Mouse (Mus musculus): ENCODE data around the gene Gm44579. TPM values are rescaled to one million over a fixed set of nuclear protein-coding genes. Genes with fewer than 3 reads are reported as not detected.

The Gm44579 gene
- polyA plus RNA-seq, 1 experiment from 2014 or later = not detected

GRCm38 (mm10) chr15:98166963-98167644, 53.7 kb downstream of the Gm44579 start, which contains the start of gene Ccdc184:
Gene Ccdc184, plus strand, starts transcription at chr15:98167158.
- peak within 1 kb of the TSS; percentile 86 for H3K4me2 ChIP-seq
- peaks cover 41% of the 10 kb centered on the region for H3K27me3 ChIP-seq
- H3K4me3 ChIP-seq = peak within 1 kb of the TSS; percentile 57
- ATAC-seq = peak; percentile 77
- peak within 1 kb of the TSS; percentile 95 for H3K27ac ChIP-seq
- no peaks in the 10 kb centered on the region for H3K36me3 ChIP-seq (ENCODE audit: poor library complexity, severe bottlenecking)
- H3K9ac ChIP-seq = peak within 1 kb of the TSS; percentile 70
- 1% methylated on average over 17 of the region's 18 CpGs for WGBS
- H3K9me3 ChIP-seq (replicated peaks) = no peaks in the 10 kb centered on the region
- peaks cover 37% of the 10 kb centered on the region for H3K4me1 ChIP-seq

DNA sequence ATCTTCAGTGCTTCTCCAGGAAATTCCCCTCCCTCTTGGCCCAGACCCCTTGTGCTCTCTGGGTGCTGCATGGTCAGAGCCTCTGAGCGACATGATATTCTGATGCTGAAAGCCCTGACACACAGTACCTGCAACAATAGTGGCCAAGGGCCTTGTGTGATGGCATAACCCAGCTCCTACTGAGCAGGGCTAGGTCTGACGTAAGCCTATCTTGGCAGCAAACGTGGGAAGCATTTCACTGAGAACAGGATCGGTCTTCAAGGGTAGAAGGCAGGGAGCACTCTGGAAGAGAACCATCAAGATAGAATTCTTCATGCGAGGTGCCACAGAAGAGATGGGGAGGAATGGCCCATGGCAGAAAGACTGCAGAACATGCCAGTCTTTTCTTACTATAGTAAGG, 55.3 kb downstream of the Gm44579 start, which contains the start of gene Asb8:
Gene Asb8, minus strand, starts transcription at position 101 of the 400 bp plus-strand sequence.
- Histone ChIP-seq H3K9ac (no peak within 1 kb of the TSS), H3K36me3 (ENCODE audit: poor library complexity, severe bottlenecking) (no peaks in the 10 kb centered on the region), H3K4me3 (0 out of 2 replicates have a peak within 1 kb of the TSS, but pooled peaks have one; percentile 57), H3K9me3 (replicated peaks) (no peaks in the 10 kb centered on the region), H3K27ac (no peak within 1 kb of the TSS), H3K4me2 (peak within 1 kb of the TSS; percentile 86; the same call in 1 of the 2 replicates), H3K27me3 (peaks cover 31% of the 10 kb centered on the region), H3K4me1 (peaks cover 37% of the 10 kb centered on the region)
- 83% methylated on average over 5 of the region's 5 CpGs for WGBS
- no peak for ATAC-seq

DNA sequence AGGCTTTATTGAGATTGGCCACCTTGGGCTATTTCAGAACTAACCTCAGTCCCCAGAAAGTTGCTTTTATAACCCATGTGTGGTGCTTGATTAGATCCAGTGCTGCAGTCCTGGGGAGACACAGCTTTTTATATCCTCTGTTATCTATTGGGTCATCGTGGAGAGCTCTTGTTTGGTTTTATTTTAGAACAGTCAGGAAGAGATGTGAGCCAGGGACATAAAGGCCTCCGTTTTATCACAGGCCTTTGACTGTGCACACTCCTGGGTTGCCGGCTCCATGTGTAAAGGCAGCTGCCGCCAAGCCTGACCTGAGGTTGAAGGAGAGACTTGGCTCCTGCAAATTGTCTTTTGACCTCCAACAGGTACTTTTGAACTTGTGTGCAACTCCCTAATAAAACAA, 58.2 kb downstream of the Gm44579 start:
- H3K9ac ChIP-seq = no peak overlapping the region
- whole genome bisulfite sequencing = 77% methylated on average over 4 of the region's 4 CpGs
- H3K27ac ChIP-seq = no peak overlapping the region
- no peaks in the 10 kb centered on the region for H3K9me3 ChIP-seq (replicated peaks)
- 0 out of 2 replicates have a peak, but pooled peaks cover 2% of the 10 kb centered on the region for H3K27me3 ChIP-seq
- no peak for ATAC-seq
- H3K4me1 ChIP-seq = peaks cover 9% of the 10 kb centered on the region
- no peak overlapping the region for H3K4me3 ChIP-seq
- no peak overlapping the region for H3K4me2 ChIP-seq
- H3K36me3 ChIP-seq (ENCODE audit: poor library complexity, severe bottlenecking) = no peaks in the 10 kb centered on the region

GRCm38 (mm10) chr15:98161026-98161805, 59.6 kb downstream of the Gm44579 start:
- H3K9ac ChIP-seq = no peak overlapping the region
- H3K4me1 ChIP-seq = peaks cover under 1% of the 10 kb centered on the region; the same call in 1 of the 2 replicates
- no peak overlapping the region for H3K27ac ChIP-seq
- H3K4me2 ChIP-seq = no peak overlapping the region
- H3K27me3 ChIP-seq = 0 out of 2 replicates have a peak, but pooled peaks cover 2% of the 10 kb centered on the region
- 49% methylated on average over 19 of the region's 19 CpGs for whole genome bisulfite sequencing
- ATAC-seq = no peak
- no peak overlapping the region for H3K4me3 ChIP-seq
- H3K9me3 ChIP-seq (replicated peaks) = no peaks in the 10 kb centered on the region
- H3K36me3 ChIP-seq (ENCODE audit: poor library complexity, severe bottlenecking) = no peaks in the 10 kb centered on the region

- Histone ChIP-seq H3K9ac (no peak overlapping the region), H3K9me3 (replicated peaks) (no peaks in the 10 kb centered on the region), H3K4me1 (no peaks in the 10 kb centered on the region), H3K36me3 (ENCODE audit: poor library complexity, severe bottlenecking) (no peaks in the 10 kb centered on the region), H3K4me3 (no peak overlapping the region), H3K27me3 (no peaks in the 10 kb centered on the region), H3K4me2 (no peak overlapping the region), H3K27ac (no peak overlapping the region)
- ATAC-seq = no peak
- WGBS = 92% methylated on average over 1 of the region's 1 CpGs
These were observed 63.5 kb downstream of the Gm44579 start for GRCm38 (mm10) chr15:98157253-98157652.

GRCm38 (mm10) chr15:98155944-98156343, 64.8 kb downstream of the Gm44579 start:
- Histone ChIP-seq H3K9ac (no peak overlapping the region), H3K27me3 (no peaks in the 10 kb centered on the region), H3K36me3 (ENCODE audit: poor library complexity, severe bottlenecking) (no peaks in the 10 kb centered on the region), H3K4me1 (no peaks in the 10 kb centered on the region), H3K4me2 (no peak overlapping the region), H3K4me3 (no peak overlapping the region), H3K27ac (no peak overlapping the region), H3K9me3 (replicated peaks) (no peaks in the 10 kb centered on the region)
- WGBS = 79% methylated on average over 4 of the region's 4 CpGs
- ATAC-seq = no peak

- H3K27me3 ChIP-seq = no peaks in the 10 kb centered on the region
- no peaks in the 10 kb centered on the region for H3K4me1 ChIP-seq
- ATAC-seq = no peak
- no peak overlapping the region for H3K9ac ChIP-seq
- 93% methylated on average over 5 of the region's 5 CpGs for WGBS
- no peak overlapping the region for H3K4me3 ChIP-seq
- no peak overlapping the region for H3K27ac ChIP-seq
- no peak overlapping the region for H3K4me2 ChIP-seq
- no peaks in the 10 kb centered on the region for H3K9me3 ChIP-seq (replicated peaks)
- no peaks in the 10 kb centered on the region for H3K36me3 ChIP-seq (ENCODE audit: poor library complexity, severe bottlenecking)
These were observed 65.5 kb downstream of the Gm44579 start for GRCm38 (mm10) chr15:98155272-98155671.

- Histone ChIP-seq H3K27me3 (no peaks in the 10 kb centered on the region), H3K27ac (no peak overlapping the region), H3K9me3 (replicated peaks) (no peaks in the 10 kb centered on the region), H3K9ac (no peak overlapping the region), H3K4me3 (no peak overlapping the region), H3K4me1 (no peaks in the 10 kb centered on the region), H3K36me3 (ENCODE audit: poor library complexity, severe bottlenecking) (no peaks in the 10 kb centered on the region), H3K4me2 (no peak overlapping the region)
- ATAC-seq = no peak
- 81% methylated on average over 3 of the region's 3 CpGs for WGBS
These were observed 66.1 kb downstream of the Gm44579 start for GRCm38 (mm10) chr15:98154631-98155030.

DNA sequence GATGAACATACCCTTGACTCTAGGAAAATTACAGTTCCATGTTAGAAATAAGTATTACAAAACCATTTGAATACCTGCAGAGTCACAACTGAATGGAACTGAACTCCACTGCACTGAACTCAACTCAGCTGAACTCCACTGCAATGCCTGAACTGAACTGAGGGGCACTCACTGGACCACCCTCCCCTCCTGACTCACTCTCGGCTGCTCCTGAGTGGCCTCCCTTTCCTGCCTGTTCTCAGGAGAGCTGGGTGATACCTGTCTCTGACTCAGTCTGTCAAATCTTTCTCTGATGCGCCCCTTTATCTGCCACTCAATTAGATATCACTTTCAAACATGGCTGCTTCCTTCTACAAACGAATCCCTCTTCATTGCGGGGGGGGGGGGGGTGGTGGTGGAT, 66.6 kb downstream of the Gm44579 start:
- Histone ChIP-seq H3K4me3 (no peak overlapping the region), H3K4me2 (no peak overlapping the region), H3K27ac (no peak overlapping the region), H3K36me3 (ENCODE audit: poor library complexity, severe bottlenecking) (no peaks in the 10 kb centered on the region), H3K27me3 (no peaks in the 10 kb centered on the region), H3K9me3 (replicated peaks) (no peaks in the 10 kb centered on the region), H3K9ac (no peak overlapping the region), H3K4me1 (no peaks in the 10 kb centered on the region)
- 66% methylated on average over 4 of the region's 4 CpGs for WGBS
- no peak for ATAC-seq

GRCm38 (mm10) chr15:98153625-98154024, 67.2 kb downstream of the Gm44579 start:
- Histone ChIP-seq H3K4me2 (no peak overlapping the region), H3K4me3 (no peak overlapping the region), H3K9ac (no peak overlapping the region), H3K27ac (no peak overlapping the region), H3K4me1 (no peaks in the 10 kb centered on the region), H3K9me3 (replicated peaks) (no peaks in the 10 kb centered on the region), H3K36me3 (ENCODE audit: poor library complexity, severe bottlenecking) (no peaks in the 10 kb centered on the region), H3K27me3 (no peaks in the 10 kb centered on the region)
- no peak for ATAC-seq
- WGBS = 34% methylated on average over 3 of the region's 3 CpGs

DNA sequence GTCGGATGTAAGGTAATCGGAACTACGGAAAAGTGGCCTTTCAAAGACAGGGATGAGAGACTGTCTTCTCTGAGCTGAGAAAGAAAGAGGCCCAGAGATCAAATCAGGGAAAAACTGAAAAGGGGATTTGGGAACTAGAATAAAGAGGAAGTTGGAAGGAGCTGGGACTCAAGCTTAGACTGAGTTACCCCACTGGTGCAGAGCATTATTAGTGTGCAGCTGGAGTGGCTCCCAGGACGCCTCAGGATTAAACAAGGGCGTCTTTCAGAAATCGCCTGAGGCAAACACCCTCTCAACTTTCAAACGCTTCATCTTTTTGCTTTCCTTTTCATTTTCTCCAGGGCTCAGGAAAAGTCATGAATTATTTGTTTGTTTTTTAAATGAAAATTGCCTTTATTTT, 67.9 kb downstream of the Gm44579 start:
- H3K36me3 ChIP-seq (ENCODE audit: poor library complexity, severe bottlenecking) = no peaks in the 10 kb centered on the region
- H3K9ac ChIP-seq = peak overlapping the region; percentile 16; the same call in 1 of the 2 replicates
- no peaks in the 10 kb centered on the region for H3K4me1 ChIP-seq
- no peak overlapping the region for H3K4me2 ChIP-seq
- no peaks in the 10 kb centered on the region for H3K9me3 ChIP-seq (replicated peaks)
- H3K27ac ChIP-seq = no peak overlapping the region
- no peaks in the 10 kb centered on the region for H3K27me3 ChIP-seq
- no peak for ATAC-seq
- WGBS = 52% methylated on average over 7 of the region's 7 CpGs
- no peak overlapping the region for H3K4me3 ChIP-seq

- 80% methylated on average over 10 of the region's 10 CpGs for WGBS
- H3K4me2 ChIP-seq = no peak overlapping the region
These were observed 71.6 kb downstream of the Gm44579 start for GRCm38 (mm10) chr15:98149166-98149602.

More at GRCm38 (mm10) chr15:98149166-98149602, 71.6 kb downstream of the Gm44579 start:
- Histone ChIP-seq H3K27ac (no peak overlapping the region), H3K36me3 (ENCODE audit: poor library complexity, severe bottlenecking) (no peaks in the 10 kb centered on the region), H3K9me3 (replicated peaks) (no peaks in the 10 kb centered on the region), H3K9ac (no peak overlapping the region), H3K4me3 (no peak overlapping the region), H3K27me3 (no peaks in the 10 kb centered on the region), H3K4me1 (peaks cover 12% of the 10 kb centered on the region)
- ATAC-seq = no peak

All from forebrain, embryonic 13.5 days (tissue).